17 mouse cellular contexts compared by ENCODE assay signal in genomic region chr10:20505454-20505853, GRCm38 (mm10).
DNase-seq lines count a peak whose midpoint lies in the region; ATAC-seq and TF ChIP-seq lines count a peak whose summit lies in the region.
"Had no signal": no experiment of that assay in that cellular context is flagged by ENCODE, and none has a peak within 500 bp of the region (broad histone marks: within the 10 kb centered on the region; RNA-seq: fewer than 3 reads in every experiment).

No protein-coding gene starts in this region.

- peak overlapping the region; percentile 21; the same call in 1 of the 2 replicates for H3K27ac ChIP-seq in bone marrow, adult 2 months (ENCODE audit: control insufficient read depth, insufficient read depth, low read depth, low read length, poor library complexity)
- no peak overlapping the region for H3K27ac ChIP-seq in kidney, embryonic 14.5 days (ENCODE audit: low read depth, low read length)
- H3K27ac ChIP-seq: forebrain, embryonic 13.5 days; midbrain, embryonic 13.5 days had no signal

- no peak overlapping the region for H3K9ac ChIP-seq in kidney, embryonic 14.5 days (ENCODE audit: low read depth, low read length)
- H3K9ac ChIP-seq: forebrain, embryonic 13.5 days; heart, embryonic 12.5 days; lung, embryonic 14.5 days; midbrain, embryonic 13.5 days had no signal

- no peaks in the 10 kb centered on the region for H3K27me3 ChIP-seq in kidney, embryonic 14.5 days (ENCODE audit: control insufficient read depth, insufficient read depth, low read length)
- H3K27me3 ChIP-seq: forebrain, embryonic 13.5 days; heart, embryonic 12.5 days; midbrain, embryonic 13.5 days had no signal

- no peak for TF ChIP-seq CTCF in bone marrow, adult 2 months (IDR thresholded peaks at IDR 0.05; ENCODE audit: control insufficient read depth, insufficient read depth, low read length)

- 49% methylated on average over 10 of the region's 10 CpGs for WGBS in bone marrow, adult 2 months
- 71% methylated on average over 10 of the region's 10 CpGs for WGBS in kidney, embryonic 14.5 days

- no peak overlapping the region for H3K4me2 ChIP-seq in kidney, embryonic 14.5 days (replicated peaks; ENCODE audit: low read depth, low read length)
- H3K4me2 ChIP-seq: forebrain, embryonic 13.5 days; heart, embryonic 12.5 days; lung, embryonic 14.5 days; midbrain, embryonic 13.5 days had no signal

- no peaks in the 10 kb centered on the region for H3K9me3 ChIP-seq in kidney, embryonic 14.5 days (ENCODE audit: control insufficient read depth, low read length)
- H3K9me3 ChIP-seq: forebrain, embryonic 13.5 days; G1E; heart, embryonic 12.5 days; midbrain, embryonic 13.5 days had no signal

- ATAC-seq in megakaryocyte, adult 5-6 weeks (ENCODE audit: poor library complexity, severe bottlenecking): peak; percentile 90
- no peak for ATAC-seq in kidney, embryonic 14.5 days (ENCODE audit: low FRiP score, low TSS enrichment)
- ATAC-seq: forebrain, embryonic 13.5 days; midbrain, embryonic 13.5 days had no signal

- peak overlapping the region; percentile 21 for H3K4me3 ChIP-seq in bone marrow, adult 2 months (replicated peaks; ENCODE audit: control insufficient read depth, low read depth, low read length)
- no peak overlapping the region for H3K4me3 ChIP-seq in kidney, embryonic 14.5 days (ENCODE audit: low read length)
- H3K4me3 ChIP-seq: forebrain, embryonic 13.5 days; heart, embryonic 12.5 days; midbrain, embryonic 13.5 days had no signal

- TF ChIP-seq POLR2A in bone marrow, adult 2 months (IDR thresholded peaks at IDR 0.05; ENCODE audit: borderline replicate concordance, control insufficient read depth, low read depth, low read length): no peak

- intact Hi-C loops in gastrocnemius, postnatal 14 days (cut with DNase I; ENCODE audit: low total_unique reads): no loop called here
- intact Hi-C loops in gastrocnemius, postnatal 36 days (cut with DNase I): no loop called here

- peak; percentile 18 for DNase-seq in gastrocnemius, postnatal 14 days
- no peak for DNase-seq in gastrocnemius, postnatal 36 days
- DNase-seq in lung, adult 18-20 months: peak; percentile 75 to 85
- DNase-seq in right cerebral cortex, postnatal 36 days (ENCODE audit: low spot score in 2 of 2): no peak
- no peak for DNase-seq in spleen, postnatal 10 days (ENCODE audit: low spot score in 2 of 2)
- DNase-seq: cerebellum, adult 11-12 months; heart, postnatal 4 days; kidney, adult 2 months; lung, embryonic 14.5 days; right cerebral cortex, postnatal 4 days had no signal

- H3K36me3 ChIP-seq in kidney, embryonic 14.5 days (ENCODE audit: control insufficient read depth, insufficient read depth, low read length): no peaks in the 10 kb centered on the region
- H3K36me3 ChIP-seq: G1E; heart, embryonic 12.5 days; midbrain, embryonic 13.5 days had no signal

- peaks cover 2% of the 10 kb centered on the region; the same call in 1 of the 2 replicates for H3K4me1 ChIP-seq in bone marrow, adult 2 months (ENCODE audit: control insufficient read depth, insufficient read depth, low read length)
- 0 out of 2 replicates have a peak, but pooled peaks cover 2% of the 10 kb centered on the region for H3K4me1 ChIP-seq in kidney, embryonic 14.5 days (ENCODE audit: control insufficient read depth, insufficient read depth, low read length)
- H3K4me1 ChIP-seq: forebrain, embryonic 13.5 days; midbrain, embryonic 13.5 days had no signal

Comparison
In these comparisons a context has a peak if more than half of its experiments do, and no peak if none do; other contexts are left out.
1. DNase-seq: peak in gastrocnemius, postnatal 14 days (single experiment) and lung, adult 18-20 months (2 of 2); none in gastrocnemius, postnatal 36 days (0 of 2), right cerebral cortex, postnatal 36 days (0 of 2) and spleen, postnatal 10 days (0 of 2).